Mouse (Mus musculus) forebrain, embryonic 12.5 days (tissue): ENCODE results near the gene Lhx3. TPM values are rescaled to one million over a fixed set of nuclear protein-coding genes. Genes with fewer than 3 reads are reported as not detected.

Source experiments
- ATAC-seq: fragments of 200-750 bp; cut with Nextera tagmentation; 2 replicates; pipeline ENCODE4 v1.8.0; 2017; ENCODE audit warnings: moderate TSS enrichment; ENCODE audit not compliant: low FRiP score
- H3K27ac ChIP-seq: fragments of 300-500 bp; sonication (generic); 2 replicates; pipeline ENCODE4 v1.5.1; 2016; ENCODE audit warnings: mild to moderate bottlenecking
- H3K27me3 ChIP-seq: fragments of 300-500 bp; sonication (generic); 2 replicates; pipeline ENCODE4 v1.6.1; 2016; ENCODE audit warnings: mild to moderate bottlenecking
- H3K36me3 ChIP-seq: fragments of 300-500 bp; sonication (generic); replicated peaks from 2 replicates; pipeline ENCODE4 v1.6.1; 2016; ENCODE audit warnings: mild to moderate bottlenecking
- H3K4me1 ChIP-seq: fragments of 300-500 bp; sonication (generic); 2 replicates; pipeline ENCODE4 v1.6.1; 2016
- H3K4me2 ChIP-seq: fragments of 300-500 bp; sonication (generic); 2 replicates; pipeline ENCODE4 v1.6.1; 2016; ENCODE audit warnings: mild to moderate bottlenecking, moderate library complexity
- H3K4me3 ChIP-seq: fragments of 300-500 bp; sonication (generic); replicated peaks from 2 replicates; pipeline ENCODE4 v1.5.1; 2016; ENCODE audit warnings: mild to moderate bottlenecking
- H3K9ac ChIP-seq: fragments of 300-500 bp; sonication (generic); 2 replicates; pipeline ENCODE4 v1.6.1; 2016; ENCODE audit warnings: mild to moderate bottlenecking
- H3K9me3 ChIP-seq: fragments of 300-500 bp; sonication (generic); 2 replicates; pipeline ENCODE4 v1.6.1; 2016
- WGBS: fragments of 180-500 bp; shearing (Covaris S2); methylation state at CpG from one replicate; pipeline ENCODE4 v1.1.7; 2016; 5-methylcytosine and 5-hydroxymethylcytosine counted together
- polyA plus RNA-seq: library from polyadenylated mRNA; unstranded; fragments of >200 nt; fragmentation: Nextera tagmentation; extraction: Ambion mirVana; gene quantifications from 2 replicates; pipeline ENCODE4 v1.2.1, GENCODE M21; 2016

The Lhx3 gene
- polyA plus RNA-seq, 1 experiment from 2014 or later, result not detected

DNA sequence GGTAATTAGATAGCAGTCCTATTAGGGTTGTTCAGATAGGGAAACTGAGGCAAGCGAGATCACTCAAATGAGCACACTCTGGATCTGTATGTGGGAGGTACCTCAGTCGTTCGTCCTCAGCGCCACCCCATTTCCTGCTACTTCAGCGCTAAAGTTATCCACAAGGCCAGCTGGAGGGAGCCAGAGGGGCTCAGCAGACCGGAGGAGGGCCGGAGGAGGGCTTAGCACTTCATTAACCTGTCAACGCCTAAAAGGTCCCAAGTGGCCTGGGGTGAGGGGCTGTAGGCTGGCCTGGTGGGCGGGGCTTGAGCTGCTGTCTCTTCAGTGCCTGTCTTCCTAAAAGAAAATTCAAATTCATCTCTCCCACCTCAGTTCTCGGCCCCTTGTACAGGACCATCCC, 9.6 kb downstream of the Lhx3 start:
- Histone ChIP-seq H3K27me3 (peaks cover 96% of the 10 kb centered on the region), H3K4me1 (peaks cover 44% of the 10 kb centered on the region), H3K9ac (no peak overlapping the region), H3K4me2 (no peak overlapping the region), H3K9me3 (no peaks in the 10 kb centered on the region), H3K4me3 (no peak overlapping the region), H3K36me3 (no peaks in the 10 kb centered on the region), H3K27ac (no peak overlapping the region)
- 2% methylated on average over 10 of the region's 10 CpGs for WGBS
- ATAC-seq, result no peak

DNA sequence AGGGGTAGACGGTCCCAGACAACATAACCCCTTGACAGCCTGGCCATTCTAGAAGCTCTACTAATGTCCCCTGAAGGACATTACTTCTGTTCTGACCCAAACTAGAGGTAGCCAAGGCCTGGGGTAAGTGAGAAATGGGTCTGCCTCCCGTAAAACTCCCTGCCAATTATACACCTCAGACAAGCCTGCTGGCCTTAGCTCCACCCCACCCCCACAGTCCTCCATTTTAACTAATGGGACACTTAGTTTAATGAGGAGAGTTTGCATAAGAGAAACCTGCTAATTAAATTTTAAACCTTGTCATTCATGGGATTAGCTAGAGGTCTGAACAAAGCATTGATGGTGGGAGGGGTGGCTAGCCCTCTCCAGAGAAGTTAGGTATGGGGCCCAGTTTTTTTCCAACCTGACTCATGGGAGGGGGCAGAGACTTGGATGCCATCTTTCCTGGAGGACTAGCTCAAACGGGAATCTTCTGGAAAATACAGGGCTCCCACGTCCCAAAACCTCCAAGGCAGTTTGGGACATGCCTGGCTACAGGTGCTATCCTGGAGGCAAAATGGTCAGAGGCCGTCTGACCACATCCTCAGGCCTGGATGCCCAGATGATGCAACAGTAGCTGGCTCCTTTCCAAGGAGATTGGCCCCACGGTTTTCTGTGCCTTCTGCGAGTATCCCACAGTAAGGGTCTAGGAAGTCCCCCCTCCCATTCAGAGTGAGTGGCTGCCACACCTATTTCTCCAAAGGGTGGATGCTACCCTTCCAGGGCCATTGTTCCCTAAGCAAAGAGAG, 13.3 kb downstream of the Lhx3 start:
- no peaks in the 10 kb centered on the region for H3K9me3 ChIP-seq
- no peak overlapping the region for H3K4me3 ChIP-seq
- peaks cover 32% of the 10 kb centered on the region for H3K4me1 ChIP-seq
- H3K4me2 ChIP-seq, result no peak overlapping the region; the same call in 1 of the 2 replicates
- peaks cover 76% of the 10 kb centered on the region for H3K27me3 ChIP-seq
- 15% methylated on average over 7 of the region's 7 CpGs for WGBS
- peak; percentile 55; the same call in 1 of the 2 replicates for ATAC-seq
- H3K9ac ChIP-seq, result no peak overlapping the region
- peak overlapping the region; percentile 59; the same call in 1 of the 2 replicates for H3K27ac ChIP-seq
- no peaks in the 10 kb centered on the region for H3K36me3 ChIP-seq

DNA sequence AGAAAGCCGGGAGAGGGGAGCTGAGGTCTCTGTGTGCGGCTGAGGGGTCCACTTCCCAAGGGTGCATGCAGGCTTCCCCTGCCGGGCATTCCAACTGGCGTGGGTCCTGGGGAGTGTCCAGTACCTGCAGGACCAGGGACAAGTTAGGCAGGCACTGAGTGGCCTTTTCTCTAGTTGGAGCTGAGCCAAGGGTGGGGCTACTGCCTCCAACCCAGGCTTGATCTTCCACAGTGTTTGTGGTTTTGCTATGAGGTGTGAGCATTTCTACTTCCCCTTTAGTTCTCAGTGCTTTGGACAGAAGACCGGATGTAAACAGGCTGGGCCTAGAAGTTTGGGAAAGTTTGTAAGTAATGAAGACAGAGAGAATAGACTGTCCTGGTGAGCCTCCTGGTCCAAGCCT, 19.6 kb downstream of the Lhx3 start:
- H3K9ac ChIP-seq, result no peak overlapping the region
- ATAC-seq, result no peak
- no peaks in the 10 kb centered on the region for H3K9me3 ChIP-seq
- no peak overlapping the region for H3K27ac ChIP-seq
- H3K4me2 ChIP-seq, result no peak overlapping the region
- no peak overlapping the region for H3K4me3 ChIP-seq
- WGBS, result 87% methylated on average over 5 of the region's 5 CpGs
- H3K4me1 ChIP-seq, result no peaks in the 10 kb centered on the region
- H3K36me3 ChIP-seq, result no peaks in the 10 kb centered on the region
- peaks cover 42% of the 10 kb centered on the region for H3K27me3 ChIP-seq

DNA sequence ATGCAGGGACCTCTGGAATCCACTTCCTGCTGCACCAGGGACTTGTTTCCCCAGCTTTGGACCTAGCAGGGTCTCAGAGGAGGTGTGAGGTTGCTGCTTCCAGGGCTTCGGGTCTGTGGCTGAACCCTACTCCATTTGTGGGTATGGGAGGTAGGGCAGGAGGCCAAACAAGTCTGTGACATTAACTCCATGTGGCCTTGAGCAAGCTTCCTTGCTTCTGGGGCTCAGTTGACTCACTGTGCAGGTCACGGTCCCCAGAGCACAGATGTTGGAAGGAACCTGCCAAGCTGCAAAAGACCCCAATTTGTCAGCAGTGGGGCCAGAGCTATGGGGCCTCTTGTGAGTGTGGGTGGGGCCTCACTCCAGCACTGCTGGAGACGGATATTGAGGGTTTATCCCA, 23.7 kb downstream of the Lhx3 start:
- Histone ChIP-seq H3K4me2 (no peak overlapping the region), H3K36me3 (no peaks in the 10 kb centered on the region), H3K27ac (no peak overlapping the region), H3K4me3 (no peak overlapping the region), H3K9ac (no peak overlapping the region), H3K9me3 (no peaks in the 10 kb centered on the region), H3K4me1 (no peaks in the 10 kb centered on the region), H3K27me3 (peaks cover 28% of the 10 kb centered on the region; the same call in 1 of the 2 replicates)
- ATAC-seq, result no peak
- WGBS, result 57% methylated on average over 3 of the region's 3 CpGs

DNA sequence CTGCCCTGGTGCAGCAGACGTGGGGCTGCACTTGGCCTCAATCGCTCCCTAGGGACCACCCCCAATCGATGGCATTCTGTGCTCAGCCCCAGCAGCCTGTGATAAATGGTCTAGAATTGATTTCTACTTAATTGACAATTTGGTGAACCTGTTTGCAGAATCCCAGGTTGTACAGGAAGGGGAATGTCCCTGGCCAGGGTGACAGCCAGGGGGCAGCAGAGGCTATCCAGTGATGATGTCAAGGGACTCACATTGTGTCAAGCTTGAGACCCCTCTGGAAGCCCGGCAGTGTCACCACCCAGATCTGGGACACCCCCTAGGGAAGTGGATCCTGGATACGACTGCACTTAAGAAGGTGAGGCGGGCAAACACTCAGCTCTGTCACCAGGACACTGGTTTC, 25.4 kb downstream of the Lhx3 start:
- Histone ChIP-seq H3K27me3 (peaks cover 24% of the 10 kb centered on the region; the same call in 1 of the 2 replicates), H3K4me1 (no peaks in the 10 kb centered on the region), H3K36me3 (no peaks in the 10 kb centered on the region), H3K9ac (no peak overlapping the region), H3K4me2 (no peak overlapping the region), H3K4me3 (no peak overlapping the region), H3K9me3 (no peaks in the 10 kb centered on the region), H3K27ac (no peak overlapping the region)
- WGBS, result 19% methylated on average over 6 of the region's 6 CpGs
- ATAC-seq, result peak; percentile 60; the same call in 1 of the 2 replicates

DNA sequence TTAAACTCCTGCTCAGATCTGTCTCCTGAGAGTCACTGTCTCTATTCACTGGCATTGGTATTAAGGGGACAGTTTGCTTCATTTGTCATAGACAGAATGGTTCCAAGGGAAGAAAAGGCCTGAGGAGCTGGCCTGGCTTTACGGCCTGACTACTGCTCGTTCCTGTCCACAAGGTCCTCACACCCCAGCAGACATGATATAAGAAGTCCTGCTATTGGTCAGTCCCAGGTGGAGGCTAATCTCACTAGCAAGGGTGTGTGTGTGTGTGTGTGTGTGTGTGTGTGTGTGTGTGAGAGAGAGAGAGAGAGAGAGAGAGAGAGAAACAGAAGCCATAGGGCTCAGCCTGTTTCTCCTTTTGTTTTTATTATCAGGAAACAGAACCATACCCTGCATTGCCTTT, 30.9 kb downstream of the Lhx3 start:
- no peak overlapping the region for H3K4me3 ChIP-seq
- WGBS, result 66% methylated on average over 2 of the region's 2 CpGs
- H3K9ac ChIP-seq, result no peak overlapping the region
- H3K4me2 ChIP-seq, result no peak overlapping the region
- no peaks in the 10 kb centered on the region for H3K9me3 ChIP-seq
- no peak overlapping the region for H3K27ac ChIP-seq
- no peaks in the 10 kb centered on the region; the same call in 1 of the 2 replicates for H3K4me1 ChIP-seq
- ATAC-seq, result no peak
- 0 out of 2 replicates have a peak, but pooled peaks cover 1% of the 10 kb centered on the region for H3K27me3 ChIP-seq
- H3K36me3 ChIP-seq, result no peaks in the 10 kb centered on the region

DNA sequence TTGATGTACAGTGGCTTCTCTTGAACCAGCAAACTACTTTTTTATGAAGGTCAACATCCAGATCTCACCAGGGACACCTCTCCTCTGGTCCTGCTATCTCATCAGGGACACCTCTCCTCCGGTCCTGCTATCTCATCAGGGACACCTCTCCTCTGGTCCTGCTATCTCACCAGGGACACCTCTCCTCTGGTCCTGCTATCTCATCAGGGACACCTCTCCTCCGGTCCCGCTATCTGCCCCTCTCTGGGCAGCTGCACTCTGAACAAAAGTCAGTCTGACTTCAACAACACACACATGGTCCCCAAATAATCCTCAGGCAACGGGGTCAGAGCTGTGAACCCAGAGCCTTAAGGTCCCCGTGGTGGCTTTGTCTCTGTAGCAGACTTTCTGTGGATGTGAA, 31.4 kb downstream of the Lhx3 start:
- ATAC-seq, result no peak
- WGBS, result 56% methylated on average over 5 of the region's 5 CpGs
- Histone ChIP-seq H3K4me1 (no peaks in the 10 kb centered on the region; the same call in 1 of the 2 replicates), H3K27me3 (no peaks in the 10 kb centered on the region), H3K4me2 (no peak overlapping the region), H3K36me3 (no peaks in the 10 kb centered on the region), H3K9ac (no peak overlapping the region), H3K4me3 (no peak overlapping the region), H3K27ac (no peak overlapping the region), H3K9me3 (no peaks in the 10 kb centered on the region)

DNA sequence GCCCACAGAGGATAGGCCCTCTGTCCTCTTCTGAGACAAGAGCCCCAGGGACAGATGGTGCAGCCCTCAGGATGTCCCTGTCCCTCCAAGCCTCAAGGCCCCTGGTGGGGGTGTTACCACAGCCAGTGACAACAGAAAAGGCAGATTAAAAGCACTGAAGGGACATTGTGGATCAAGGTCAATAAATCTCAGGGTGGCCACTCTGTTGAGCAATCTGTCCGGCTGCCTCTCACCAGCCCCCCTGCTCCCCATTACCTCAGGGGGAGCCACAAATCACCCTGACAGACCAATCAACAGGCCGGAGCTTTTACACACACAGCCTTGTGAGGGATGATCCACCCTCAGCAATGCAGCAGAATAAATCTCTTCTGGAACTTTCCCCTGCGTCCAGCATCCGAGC, 32.9 kb downstream of the Lhx3 start:
- 50% methylated on average over 4 of the region's 4 CpGs for WGBS
- Histone ChIP-seq H3K4me1 (no peaks in the 10 kb centered on the region; the same call in 1 of the 2 replicates), H3K4me2 (no peak overlapping the region), H3K27ac (no peak overlapping the region), H3K27me3 (no peaks in the 10 kb centered on the region), H3K36me3 (no peaks in the 10 kb centered on the region), H3K9ac (no peak overlapping the region), H3K9me3 (no peaks in the 10 kb centered on the region), H3K4me3 (no peak overlapping the region)
- no peak for ATAC-seq

DNA sequence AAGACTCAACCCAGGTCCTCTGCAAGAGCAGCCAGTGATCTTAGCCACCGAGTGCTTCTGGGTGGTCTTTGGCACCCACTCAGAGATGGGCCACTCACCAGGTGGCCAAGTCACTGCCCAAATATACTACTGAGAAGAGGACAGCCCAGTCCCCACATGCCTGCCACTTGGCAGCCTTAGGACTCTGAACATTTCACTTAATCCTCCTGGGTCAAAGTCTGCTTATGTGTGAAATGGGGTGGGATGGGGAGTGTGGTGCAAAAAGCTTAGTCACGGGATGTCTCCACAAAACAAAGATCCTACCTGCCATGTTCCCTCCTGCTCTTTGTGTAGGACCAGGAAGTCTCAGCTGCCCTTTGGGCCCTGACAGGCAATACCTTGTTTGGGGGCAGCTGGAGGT, 35.9 kb downstream of the Lhx3 start:
- Histone ChIP-seq H3K4me1 (peaks cover 18% of the 10 kb centered on the region), H3K4me2 (no peak overlapping the region), H3K27ac (no peak overlapping the region), H3K36me3 (no peaks in the 10 kb centered on the region), H3K9ac (no peak overlapping the region), H3K4me3 (no peak overlapping the region), H3K9me3 (no peaks in the 10 kb centered on the region), H3K27me3 (no peaks in the 10 kb centered on the region)
- ATAC-seq, result no peak
- WGBS, result 75% methylated on average over 2 of the region's 2 CpGs

DNA sequence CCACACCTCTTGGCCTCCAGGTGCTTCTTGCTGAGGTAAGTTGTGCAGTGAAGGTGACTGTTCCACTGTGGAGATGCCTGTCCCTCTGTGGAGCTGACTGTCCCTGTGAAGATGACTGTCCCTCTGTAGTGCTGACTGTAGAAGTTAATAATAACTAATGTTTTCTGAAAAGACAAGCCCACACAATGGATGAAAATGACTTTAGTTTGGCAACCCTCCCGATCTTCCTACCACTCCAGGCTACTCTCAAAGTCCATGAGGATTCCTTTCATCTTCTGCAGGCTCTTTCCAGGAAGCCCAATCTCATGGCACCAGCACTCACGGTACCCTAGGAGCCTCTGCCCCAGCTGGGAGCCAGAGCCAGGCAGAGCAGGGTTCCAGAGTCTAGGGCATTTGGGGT, 37.7 kb downstream of the Lhx3 start:
- H3K4me1 ChIP-seq, result peaks cover 18% of the 10 kb centered on the region
- no peak for ATAC-seq
- no peak overlapping the region for H3K4me3 ChIP-seq
- H3K27ac ChIP-seq, result no peak overlapping the region
- 45% methylated on average over 2 of the region's 2 CpGs for WGBS
- no peak overlapping the region for H3K9ac ChIP-seq
- no peaks in the 10 kb centered on the region for H3K27me3 ChIP-seq
- H3K36me3 ChIP-seq, result no peaks in the 10 kb centered on the region
- no peaks in the 10 kb centered on the region for H3K9me3 ChIP-seq
- H3K4me2 ChIP-seq, result no peak overlapping the region

DNA sequence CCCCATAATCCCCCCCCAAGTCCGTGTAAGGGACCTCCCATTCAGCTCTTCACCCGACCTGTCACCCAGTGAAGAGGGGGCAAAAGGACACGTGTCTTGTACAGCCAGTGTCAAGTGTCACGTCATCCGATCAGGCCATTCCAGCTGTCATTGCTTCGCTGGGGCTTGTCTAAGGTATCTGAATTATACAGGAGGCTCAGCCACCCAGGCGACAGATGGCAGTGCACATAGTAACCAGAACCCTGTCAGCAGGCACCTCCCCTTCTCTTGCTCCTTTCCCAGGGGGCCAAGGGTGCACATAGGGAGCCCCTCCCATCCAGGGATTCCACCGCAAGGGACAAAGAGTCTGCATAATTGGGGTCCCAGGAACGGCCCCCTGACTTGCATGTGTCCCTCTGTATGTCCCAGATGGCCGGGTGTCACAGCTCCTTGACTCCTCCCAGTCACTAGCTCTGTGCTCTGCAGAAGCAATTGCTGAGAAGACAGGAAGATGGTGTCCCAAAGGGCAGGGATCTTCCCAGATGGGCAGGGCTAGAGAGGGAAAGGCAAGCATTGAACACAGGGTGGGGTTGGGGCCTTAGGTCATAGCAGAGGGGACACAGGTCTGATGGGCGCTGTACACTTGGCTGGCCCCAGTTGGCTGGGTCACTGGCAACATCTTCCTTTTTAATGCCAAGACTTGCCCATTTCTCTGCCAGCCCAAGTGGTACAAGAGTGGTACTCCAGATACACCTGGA, 39.1 kb downstream of the Lhx3 start:
- Histone ChIP-seq H3K9me3 (no peaks in the 10 kb centered on the region), H3K4me3 (no peak overlapping the region), H3K36me3 (no peaks in the 10 kb centered on the region), H3K4me1 (peaks cover 18% of the 10 kb centered on the region), H3K27ac (no peak overlapping the region), H3K4me2 (no peak overlapping the region), H3K27me3 (no peaks in the 10 kb centered on the region), H3K9ac (no peak overlapping the region)
- WGBS, result 42% methylated on average over 11 of the region's 11 CpGs
- ATAC-seq, result 0 out of 2 replicates have a peak, but pooled peaks have one; percentile 17

DNA sequence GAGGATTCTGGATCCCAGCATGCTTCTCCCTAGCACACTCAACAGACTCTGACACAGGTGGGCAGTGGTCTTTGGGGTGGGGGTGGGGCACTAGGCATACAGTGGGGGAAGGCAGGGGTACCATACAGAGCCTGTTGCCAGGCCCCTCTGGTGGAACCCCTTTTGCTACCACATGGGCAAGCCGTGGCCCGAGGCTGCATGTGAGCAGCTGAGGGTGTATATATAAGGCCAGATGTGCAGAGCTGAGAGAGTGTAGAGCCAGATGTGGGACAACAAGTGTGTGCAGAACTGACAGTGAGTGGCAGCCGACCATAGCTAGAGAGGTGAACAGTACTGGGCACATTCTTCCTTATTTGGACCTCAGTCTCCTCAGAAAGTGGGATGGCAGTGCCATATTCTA, 41.2 kb downstream of the Lhx3 start:
- Histone ChIP-seq H3K27ac (no peak overlapping the region), H3K4me1 (peaks cover 18% of the 10 kb centered on the region), H3K4me3 (no peak overlapping the region), H3K36me3 (no peaks in the 10 kb centered on the region), H3K27me3 (no peaks in the 10 kb centered on the region), H3K9me3 (no peaks in the 10 kb centered on the region), H3K4me2 (no peak overlapping the region), H3K9ac (no peak overlapping the region)
- 90% methylated on average over 3 of the region's 3 CpGs for WGBS
- ATAC-seq, result no peak
